Mouse (Mus musculus) frontal cortex, adult 2 months (tissue): ENCODE measurements around the gene 1700057G04Rik. TPM values are rescaled to one million over a fixed set of nuclear protein-coding genes. Genes with fewer than 3 reads are reported as not detected.

Experiments
- DNase-seq, 2 experiments: peaks; one replicate each; pipeline ENCODE4 v3.0.0; 2022; ENCODE audit warnings: low spot score in 1 of 2; ENCODE audit errors: extremely low spot score in 1 of 2
- polyA plus RNA-seq: library from polyadenylated mRNA; depleted of rRNA; stranded (reverse); fragments of >200 nt; gene quantifications from 2 replicates; pipeline ENCODE4 v1.2.3, GENCODE M21; 2012; rRNA removed

The 1700057G04Rik gene
- polyA plus RNA-seq, 1 experiment: not detected

DNA sequence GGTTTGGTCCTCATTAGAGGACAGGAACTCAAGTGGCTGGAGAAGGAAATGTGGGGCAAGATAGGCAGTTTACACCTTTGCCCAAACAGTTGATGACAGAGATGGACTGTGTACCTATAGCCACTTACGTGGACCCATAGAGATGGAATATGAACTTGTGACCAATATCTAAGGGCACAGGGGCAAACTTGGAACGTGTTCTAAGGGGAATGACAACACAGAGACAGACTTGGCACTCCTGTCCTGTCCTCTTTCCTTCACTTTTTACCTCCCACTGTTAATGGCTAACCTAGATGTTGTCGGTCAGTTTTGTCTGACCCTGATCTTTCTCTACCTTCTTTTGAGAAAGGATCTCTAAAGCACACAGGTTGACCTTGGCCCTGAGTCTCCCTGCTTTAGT is 74.2 kb downstream of the 1700057G04Rik start:
- DNase-seq: no peak

DNA sequence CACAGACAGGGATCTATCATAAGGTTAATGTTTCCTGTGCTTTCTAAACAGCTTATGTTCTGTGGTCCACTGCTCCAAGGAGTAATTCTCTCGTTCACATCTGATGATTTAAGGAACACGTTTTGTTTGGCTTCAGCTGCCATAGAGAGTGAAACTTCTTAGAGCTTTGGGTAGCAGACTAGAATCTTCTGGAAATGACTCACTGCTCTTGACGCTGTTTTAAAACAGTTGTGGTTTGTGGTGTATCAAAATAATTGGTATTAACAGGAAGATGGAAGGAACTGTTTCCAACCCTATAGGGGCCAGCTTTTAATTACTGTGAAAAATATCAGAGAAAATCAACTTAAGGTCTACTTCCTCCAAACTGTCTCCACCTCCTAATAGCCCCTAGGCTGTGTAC is 75.2 kb downstream of the 1700057G04Rik start:
- DNase-seq: no peak

DNA sequence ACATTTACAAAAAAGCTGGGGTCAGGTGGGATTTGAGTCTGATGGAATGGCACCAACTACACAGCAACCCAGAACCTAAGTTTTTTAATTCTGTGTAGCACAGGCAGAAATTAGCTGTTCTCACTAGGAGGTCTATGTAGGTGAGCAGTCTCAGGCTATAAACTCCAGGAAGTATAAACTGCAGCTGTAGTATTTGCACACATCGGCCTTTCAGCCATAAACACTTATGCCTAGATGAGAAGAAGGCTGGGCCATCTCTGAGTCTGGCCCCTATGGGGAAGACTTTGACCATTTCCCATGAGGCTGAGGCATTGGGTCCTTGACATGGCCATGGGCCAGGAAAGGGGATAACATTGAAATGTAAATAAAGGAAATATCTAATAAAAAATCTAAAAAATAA is 76.7 kb downstream of the 1700057G04Rik start:
- DNase-seq: no peak

DNA sequence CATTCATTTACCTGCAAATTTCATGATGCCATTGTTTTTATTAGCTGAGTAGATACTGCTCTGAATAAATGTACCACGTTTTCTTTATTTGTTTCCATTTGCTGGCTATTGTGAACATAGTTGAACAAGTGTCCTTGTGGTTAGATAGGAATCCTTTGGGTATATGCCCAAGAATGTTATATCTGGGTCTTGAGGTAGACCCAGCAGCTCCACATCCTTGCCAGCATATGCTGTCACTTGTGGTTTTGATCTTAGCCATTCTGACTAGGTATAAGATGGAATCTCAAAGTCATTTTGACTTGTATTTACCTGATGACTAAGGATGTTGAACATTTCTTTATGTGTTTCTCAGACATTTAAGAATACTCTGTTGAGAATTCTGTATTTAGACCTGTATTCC is 77.7 kb downstream of the 1700057G04Rik start:
- DNase-seq: no peak

DNA sequence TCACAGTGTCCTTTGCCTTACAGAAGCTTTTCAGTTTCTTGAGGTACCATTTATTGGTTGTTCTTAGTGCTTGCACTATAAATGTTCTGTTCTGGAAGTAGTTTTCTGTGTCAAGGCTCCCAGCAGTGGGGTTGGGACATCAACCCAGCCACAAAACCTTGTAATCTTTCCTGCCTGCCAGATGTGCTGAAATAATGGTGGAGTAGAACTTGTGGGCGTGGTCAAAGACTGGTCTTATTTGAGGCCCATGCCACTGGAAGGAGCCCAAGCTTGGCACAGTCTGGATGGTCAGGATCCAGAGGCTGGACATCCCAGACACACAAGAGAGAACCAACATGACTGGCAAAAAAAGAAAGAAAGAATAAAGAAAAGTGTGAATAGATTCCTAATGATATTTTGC is 78.2 kb downstream of the 1700057G04Rik start:
- DNase-seq: no peak

DNA sequence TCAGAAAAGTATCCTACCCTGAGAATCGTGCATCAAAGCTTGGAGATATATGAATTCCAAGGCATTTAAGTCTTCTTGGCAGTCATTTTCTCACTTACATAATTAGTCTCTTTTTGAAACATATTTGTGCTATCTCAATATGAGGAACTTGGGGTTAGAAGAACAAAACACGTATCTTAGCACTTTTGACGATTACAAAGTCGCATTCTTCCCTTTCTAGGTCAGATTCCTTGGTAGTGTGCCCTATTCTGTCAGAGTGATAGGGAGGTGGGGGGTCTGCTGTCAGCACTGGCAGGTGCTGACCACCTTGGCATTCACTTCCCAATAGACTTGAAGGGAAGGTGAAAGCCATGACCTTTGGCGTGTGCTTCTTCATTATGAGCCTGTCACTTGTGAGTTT is 93.5 kb downstream of the 1700057G04Rik start:
- no peak for DNase-seq

Other genes with a start within 250 kb of the 1700057G04Rik start
- not detected in 2 replicates for gene Plscr5, start 116.4 kb upstream of the 1700057G04Rik start, polyA plus RNA-seq
- 3.8 and 5.3 TPM in 2 replicates for gene Plscr1, start 59.6 kb upstream of the 1700057G04Rik start, polyA plus RNA-seq
- gene Plscr2, start 33.8 kb upstream of the 1700057G04Rik start, polyA plus RNA-seq: 4.1 and 4.7 TPM in 2 replicates
- gene Plscr4, start 148.0 kb downstream of the 1700057G04Rik start, polyA plus RNA-seq: 4.9 and 5.6 TPM in 2 replicates
- gene Plod2, start 232.8 kb downstream of the 1700057G04Rik start, polyA plus RNA-seq: 10.9 and 11.0 TPM in 2 replicates